Mouse (Mus musculus) midbrain, postnatal 0 days (tissue): ENCODE results near the gene Chrdl2. TPM values are rescaled to one million over a fixed set of nuclear protein-coding genes. Genes with fewer than 3 reads are reported as not detected.
"Not testable (repeated sequence)": the region's sequence is repeated elsewhere in the genome, so short reads cannot be mapped to it uniquely, and the experiment has no call there.

Source experiments
- ATAC-seq: fragments of 200-750 bp; cut with Nextera tagmentation; 2 replicates; pipeline ENCODE4 v1.8.0; 2017; ENCODE audit warnings: moderate number of reproducible peaks, mild to moderate bottlenecking, moderate TSS enrichment, moderate library complexity; ENCODE audit not compliant: low FRiP score
- DNase-seq: peaks from one replicate; pipeline ENCODE4 v3.0.0-alpha.2; 2015; ENCODE audit warnings: low spot score
- H3K27ac ChIP-seq: fragments of 300-500 bp; sonication (generic); 2 replicates; pipeline ENCODE4 v1.5.1; 2014; ENCODE audit warnings: low read depth, mild to moderate bottlenecking, low read length, mixed read lengths
- H3K27me3 ChIP-seq: fragments of 300-500 bp; sonication (generic); 2 replicates; pipeline ENCODE4 v1.6.1; 2014; ENCODE audit warnings: low read length, control low read depth, mixed read lengths; ENCODE audit not compliant: insufficient read depth
- H3K36me3 ChIP-seq: fragments of 300-500 bp; sonication (generic); 2 replicates; pipeline ENCODE4 v1.6.1; 2014; ENCODE audit warnings: low read length, control low read depth, mixed read lengths; ENCODE audit not compliant: insufficient read depth
- H3K4me1 ChIP-seq: fragments of 300-500 bp; sonication (generic); 2 replicates; pipeline ENCODE4 v1.6.1; 2014; ENCODE audit warnings: mild to moderate bottlenecking, control low read depth, antibody characterized with exemption, low read length, mixed read lengths; ENCODE audit not compliant: insufficient read depth
- H3K4me2 ChIP-seq: fragments of 300-500 bp; sonication (generic); 2 replicates; pipeline ENCODE4 v1.6.1; 2014; ENCODE audit warnings: low read depth, mild to moderate bottlenecking, low read length, mixed read lengths; ENCODE audit not compliant: poor library complexity, severe bottlenecking
- H3K4me3 ChIP-seq: fragments of 300-500 bp; sonication (generic); 2 replicates; pipeline ENCODE4 v1.5.1; 2014; ENCODE audit warnings: low read depth, mild to moderate bottlenecking, low read length, moderate library complexity
- H3K9ac ChIP-seq: fragments of 300-500 bp; sonication (generic); replicated peaks from 2 replicates; pipeline ENCODE4 v1.6.1; 2014; ENCODE audit warnings: mild to moderate bottlenecking, low read length, moderate library complexity, mixed read lengths; ENCODE audit not compliant: poor library complexity, severe bottlenecking
- H3K9me3 ChIP-seq: fragments of 300-500 bp; sonication (generic); 2 replicates; pipeline ENCODE4 v1.6.1; 2016; ENCODE audit warnings: low read length, control low read depth
- CTCF ChIP-seq: IDR thresholded peaks from 2 replicates; pipeline ENCODE4 v1.5.1; 2016; ENCODE audit warnings: antibody characterized with exemption, mild to moderate bottlenecking
- WGBS: fragments of 180-500 bp; shearing (Covaris S2); extraction: QIAGEN DNeasy Blood & Tissue Kit; methylation state at CpG from one replicate; pipeline ENCODE4 v1.1.7; 2014; 5-methylcytosine and 5-hydroxymethylcytosine counted together
- polyA plus RNA-seq: library from polyadenylated mRNA; unstranded; fragments of >200 nt; fragmentation: Nextera tagmentation; extraction: Ambion mirVana; gene quantifications from 2 replicates; pipeline ENCODE4 v1.2.1, GENCODE M21; 2015
- total RNA-seq: library from RNA; depleted of rRNA; stranded (reverse); fragments of >200 nt; gene quantifications from 2 replicates; pipeline ENCODE4 v1.2.3, GENCODE M21; 2014

The Chrdl2 gene
- total and polyA plus RNA-seq, 2 experiments from 2014 or later = 0.23 to 1.7 TPM

DNA sequence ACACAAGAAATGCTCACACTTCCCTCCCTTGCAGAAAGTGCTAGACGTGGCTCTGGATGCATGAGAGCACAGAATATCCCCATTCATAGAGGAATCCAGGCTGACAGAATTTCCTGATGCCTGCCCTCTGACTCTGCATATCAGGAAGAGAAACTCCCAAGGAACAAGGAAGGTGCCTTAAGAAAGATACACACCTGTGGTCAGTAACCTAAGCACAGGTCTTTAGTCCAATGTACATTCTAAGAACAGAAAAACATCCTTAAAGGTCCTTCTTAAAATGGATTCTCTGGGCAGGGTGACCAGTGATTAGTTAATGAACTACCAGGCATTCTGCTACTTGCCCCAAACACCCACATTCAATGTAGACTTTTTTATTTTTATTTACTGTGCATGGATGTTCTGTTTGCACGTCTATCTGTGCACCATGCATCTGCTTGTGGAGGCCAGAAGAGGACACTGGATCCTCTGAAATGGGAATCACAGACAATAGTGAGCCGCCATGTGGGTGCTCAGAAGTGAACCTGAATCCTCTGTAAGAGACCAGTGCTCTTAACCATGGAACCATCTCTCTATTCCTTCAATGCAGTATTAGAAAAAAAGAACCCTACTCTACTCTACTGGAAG, 42.6 kb upstream of the Chrdl2 start:
- H3K4me2 ChIP-seq = 0 out of 2 replicates have a peak overlapping the region, but pooled peaks have one; percentile 12
- no peak for ATAC-seq
- no peak for DNase-seq
- H3K27me3 ChIP-seq = no peaks in the 10 kb centered on the region
- H3K4me3 ChIP-seq = no peak overlapping the region
- H3K9me3 ChIP-seq = no peaks in the 10 kb centered on the region
- peaks cover 21% of the 10 kb centered on the region for H3K4me1 ChIP-seq
- H3K9ac ChIP-seq = no peak overlapping the region
- no peak for TF ChIP-seq CTCF
- no peaks in the 10 kb centered on the region for H3K36me3 ChIP-seq
- no peak overlapping the region for H3K27ac ChIP-seq
- 86% methylated on average over 3 of the region's 3 CpGs for WGBS

DNA sequence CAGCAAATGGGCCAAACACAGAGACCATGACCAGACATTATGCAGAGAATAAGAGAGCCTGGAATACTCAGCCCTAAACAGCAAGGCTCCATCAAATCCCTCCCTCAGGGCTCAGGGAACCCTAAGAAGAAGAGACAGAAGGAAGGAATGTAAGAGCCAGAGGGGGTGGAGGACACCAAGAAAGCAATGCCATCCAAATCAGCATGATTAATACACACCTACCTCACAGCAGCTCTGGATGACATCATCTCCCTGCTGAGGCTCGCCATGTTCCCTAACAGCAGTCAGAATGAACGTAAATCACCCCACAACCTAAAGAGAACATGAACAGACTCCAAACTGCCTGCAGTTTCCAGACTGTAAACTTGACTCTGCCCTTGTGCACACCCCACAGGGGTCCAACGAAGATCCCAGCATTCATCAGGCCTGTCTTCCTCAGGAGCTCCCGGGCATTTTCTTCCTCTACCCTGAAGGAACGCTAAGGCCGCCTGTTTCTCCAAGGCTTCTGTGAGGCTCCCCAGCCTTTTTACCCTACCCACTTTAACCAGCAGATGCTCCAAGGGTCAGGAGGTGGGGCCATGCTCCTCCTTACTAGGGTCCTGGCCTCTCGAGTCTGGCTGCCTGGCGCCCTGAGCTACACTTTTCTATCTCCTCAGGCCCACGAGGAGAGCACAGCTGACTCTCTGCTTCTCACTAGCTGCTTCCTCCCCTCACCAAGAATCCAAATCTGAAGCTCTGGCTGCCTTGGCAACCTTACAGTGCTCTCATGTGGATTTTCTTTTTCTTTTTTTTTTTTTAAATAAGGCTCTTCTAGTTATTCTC, 40.7 kb upstream of the Chrdl2 start:
- ATAC-seq (peak; percentile 80), DNase-seq (peak; percentile 70)
- peaks cover 25% of the 10 kb centered on the region for H3K4me1 ChIP-seq
- H3K4me3 ChIP-seq = peak overlapping the region; percentile 13; the same call in 1 of the 2 replicates
- H3K27ac ChIP-seq = peak overlapping the region; percentile 88
- H3K9me3 ChIP-seq = no peaks in the 10 kb centered on the region
- WGBS = 15% methylated on average over 9 of the region's 9 CpGs
- no peaks in the 10 kb centered on the region for H3K36me3 ChIP-seq
- H3K9ac ChIP-seq = peak overlapping the region; percentile 46
- no peaks in the 10 kb centered on the region for H3K27me3 ChIP-seq
- TF ChIP-seq CTCF = no peak
- peak overlapping the region; percentile 38 for H3K4me2 ChIP-seq

DNA sequence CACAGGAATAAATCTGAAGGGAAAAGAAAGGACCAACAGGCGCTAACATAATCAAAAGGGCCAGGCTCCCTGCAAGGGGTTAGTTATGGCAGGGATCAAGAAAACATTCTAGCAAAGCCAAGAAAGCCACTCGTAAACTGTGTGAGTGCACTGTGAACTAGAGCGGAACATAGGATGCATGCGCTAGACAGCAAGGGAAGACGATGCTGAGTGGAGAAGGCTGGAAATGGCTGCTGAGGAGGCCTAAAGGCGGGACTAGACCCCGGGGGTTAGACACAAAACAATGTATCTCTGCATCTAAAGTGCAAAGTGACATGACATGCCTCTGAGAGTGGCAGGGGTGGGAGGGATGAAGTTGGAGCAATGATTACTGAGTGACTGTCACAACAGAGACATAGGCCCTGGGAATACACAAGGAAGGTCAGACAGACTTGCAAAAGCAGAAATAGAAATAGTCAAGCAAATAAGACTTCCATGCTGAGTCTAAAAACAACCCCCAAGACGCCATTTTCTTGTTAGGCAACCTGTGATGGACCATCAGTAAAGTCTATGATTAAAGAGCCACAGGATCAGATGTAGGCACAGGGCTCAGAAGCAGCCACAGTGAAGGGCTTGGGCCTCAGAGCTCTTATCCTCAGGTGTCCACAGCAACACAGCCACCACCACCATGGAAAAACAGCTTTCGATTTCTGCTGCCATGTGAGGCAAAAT, 39.8 kb upstream of the Chrdl2 start:
- H3K9ac ChIP-seq = 0 out of 2 replicates have a peak overlapping the region, but pooled peaks have one; percentile 39
- H3K27me3 ChIP-seq = no peaks in the 10 kb centered on the region
- TF ChIP-seq CTCF = no peak
- H3K4me1 ChIP-seq = peaks cover 25% of the 10 kb centered on the region
- H3K4me2 ChIP-seq = no peak overlapping the region
- 25% methylated on average over 9 of the region's 9 CpGs for whole genome bisulfite sequencing
- peak; percentile 48 for DNase-seq
- peak overlapping the region; percentile 88 for H3K27ac ChIP-seq
- 0 out of 2 replicates have a peak, but pooled peaks have one; percentile 35 for ATAC-seq
- no peaks in the 10 kb centered on the region for H3K36me3 ChIP-seq
- no peak overlapping the region for H3K4me3 ChIP-seq
- H3K9me3 ChIP-seq = no peaks in the 10 kb centered on the region

DNA sequence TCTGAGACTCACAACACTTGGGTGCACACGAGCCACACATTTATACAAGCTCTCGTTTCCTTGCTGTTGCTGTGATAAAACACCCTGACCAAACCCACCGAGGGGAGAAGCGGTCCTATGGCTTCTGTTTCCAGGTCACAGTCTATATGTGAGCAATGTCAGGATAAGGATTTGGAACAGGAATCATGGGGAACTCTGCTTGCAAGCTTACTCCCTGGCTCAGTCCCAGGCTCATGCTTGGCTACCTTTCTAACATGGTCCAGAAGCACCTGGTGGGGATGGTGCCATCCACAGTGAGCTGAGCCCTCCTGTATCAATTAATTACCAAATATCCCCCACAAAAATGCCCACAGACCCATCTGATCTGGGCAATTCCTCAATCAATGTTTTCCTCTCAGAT, 36.8 kb upstream of the Chrdl2 start:
- Histone ChIP-seq H3K9ac (no peak overlapping the region), H3K4me2 (no peak overlapping the region), H3K4me1 (peaks cover 18% of the 10 kb centered on the region), H3K4me3 (no peak overlapping the region), H3K36me3 (no peaks in the 10 kb centered on the region), H3K9me3 (no peaks in the 10 kb centered on the region), H3K27me3 (no peaks in the 10 kb centered on the region), H3K27ac (no peak overlapping the region)
- 74% methylated on average over 4 of the region's 4 CpGs for WGBS
- TF ChIP-seq CTCF = no peak
- DNase-seq (no peak), ATAC-seq (no peak)

GRCm38 (mm10) chr7:99971926-99972325, 34.0 kb upstream of the Chrdl2 start:
- H3K4me3 ChIP-seq = no peak overlapping the region
- TF ChIP-seq CTCF = no peak
- WGBS = 68% methylated on average over 2 of the region's 2 CpGs
- no peak overlapping the region for H3K9ac ChIP-seq
- ATAC-seq (no peak), DNase-seq (no peak)
- no peaks in the 10 kb centered on the region for H3K27me3 ChIP-seq
- no peak overlapping the region for H3K4me2 ChIP-seq
- no peaks in the 10 kb centered on the region for H3K9me3 ChIP-seq
- H3K4me1 ChIP-seq = peaks cover 4% of the 10 kb centered on the region; the same call in 1 of the 2 replicates
- H3K27ac ChIP-seq = no peak overlapping the region
- H3K36me3 ChIP-seq = no peaks in the 10 kb centered on the region

GRCm38 (mm10) chr7:99972912-99973311, 33.1 kb upstream of the Chrdl2 start:
- H3K27me3 ChIP-seq, H3K9ac ChIP-seq, H3K4me2 ChIP-seq, H3K27ac ChIP-seq, H3K36me3 ChIP-seq, H3K4me3 ChIP-seq, ATAC-seq, DNase-seq, H3K9me3 ChIP-seq, H3K4me1 ChIP-seq: not testable (repeated sequence)
- 85% methylated on average over 3 of the region's 3 CpGs for WGBS
